Mouse (Mus musculus): Measurements from ENCODE around the gene Extl1.
"Not testable (repeated sequence)": the region's sequence is repeated elsewhere in the genome, so short reads cannot be mapped to it uniquely, and the experiment has no call there.

Extl1 gene

DNA sequence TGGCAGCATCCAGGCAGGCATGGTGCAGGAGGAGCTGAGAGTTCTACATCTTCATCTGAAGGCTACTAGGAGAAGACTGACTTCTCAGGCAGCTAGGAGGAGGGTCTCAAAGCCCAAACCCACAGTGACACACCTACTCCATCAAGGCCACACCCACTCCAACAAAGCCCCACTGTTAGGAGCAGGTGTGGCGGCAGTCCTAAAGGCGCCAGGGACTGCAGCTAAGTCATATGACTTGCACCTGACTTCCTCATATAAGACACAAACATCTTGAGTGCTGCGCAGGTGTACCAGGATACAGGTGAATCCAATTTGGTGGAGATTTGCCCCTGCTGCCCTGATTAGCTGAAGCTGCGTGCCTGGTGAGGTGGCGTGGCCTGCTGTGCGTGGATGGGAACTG is at the start of gene Extl1:
TSS of gene Extl1 (minus strand) at position 101 of the 400 bp plus-strand sequence.
- not testable (repeated sequence) for DNase-seq (ENCODE audit: low read depth, low spot score)

GRCm38 (mm10) chr4:134432686-134433360 is 49.2 kb upstream of the Extl1 start:
- no peak for DNase-seq (ENCODE audit: low read depth, low spot score)

GRCm38 (mm10) chr4:134430381-134431004 is 46.8 kb upstream of the Extl1 start:
- DNase-seq (ENCODE audit: low read depth, low spot score), result no peak

DNA sequence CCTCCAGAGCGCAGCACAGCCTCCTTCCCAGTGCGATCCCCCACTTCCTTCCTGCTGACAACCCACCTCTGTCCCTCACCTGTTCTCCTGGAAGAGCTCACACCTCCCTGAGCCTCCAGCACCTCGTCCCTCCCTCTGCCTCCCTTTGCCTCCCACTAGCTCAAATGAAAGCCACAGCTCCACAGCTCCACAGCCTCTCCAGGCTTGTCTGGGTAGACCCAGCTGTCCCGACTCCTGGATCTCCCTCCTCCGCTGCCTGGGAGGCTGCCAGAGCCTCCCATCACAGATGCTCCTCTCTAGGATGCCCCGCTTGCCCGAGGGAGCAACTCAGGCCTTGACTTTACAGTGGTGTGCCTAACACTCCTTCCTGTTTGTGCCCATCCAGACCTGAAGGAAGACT is 41.4 kb upstream of the Extl1 start:
- no peak for DNase-seq (ENCODE audit: low read depth, low spot score)

GRCm38 (mm10) chr4:134423949-134424348 is 40.3 kb upstream of the Extl1 start:
- DNase-seq (ENCODE audit: low read depth, low spot score), result no peak

DNA sequence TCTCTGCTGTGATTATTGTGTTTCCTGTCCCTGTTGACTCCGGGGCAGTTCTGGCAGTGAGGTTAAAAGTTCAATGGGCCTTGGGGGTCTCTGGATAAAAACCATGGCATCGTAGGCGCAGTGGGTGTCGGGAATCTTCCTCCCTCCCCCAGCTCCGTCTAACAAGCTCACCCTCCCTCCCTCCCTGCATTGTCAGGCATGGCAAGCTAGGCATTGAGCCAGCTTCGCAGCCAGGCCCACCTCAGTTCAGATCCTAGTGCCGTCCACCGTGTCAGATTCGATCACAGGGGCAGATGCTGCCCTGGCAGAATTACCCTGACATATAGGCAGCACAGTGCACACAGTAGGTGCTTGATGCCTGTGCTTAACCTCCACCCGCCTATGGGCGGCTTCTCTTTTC is 38.3 kb upstream of the Extl1 start:
- DNase-seq (ENCODE audit: low read depth, low spot score), result no peak

DNA sequence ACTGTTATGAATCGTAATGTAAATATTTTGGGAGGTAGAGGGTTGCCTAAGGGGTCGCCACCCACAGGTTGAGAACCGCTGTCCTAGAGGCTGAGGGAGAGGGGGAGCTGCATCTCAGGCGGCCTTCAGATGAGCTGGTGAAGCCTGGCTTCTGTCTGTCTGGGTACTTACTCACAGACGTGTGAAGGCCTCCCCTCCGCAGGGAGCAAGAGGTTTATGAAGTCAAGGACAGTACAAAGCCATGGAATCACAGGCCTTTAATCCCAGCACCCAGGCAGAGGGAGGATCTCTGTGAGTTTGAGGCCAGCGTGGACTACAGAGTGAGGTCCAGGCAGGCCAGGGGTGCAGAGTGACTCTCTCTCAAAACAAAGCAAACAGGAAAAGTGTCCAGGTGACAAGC is 33.5 kb upstream of the Extl1 start:
- DNase-seq (ENCODE audit: low read depth, low spot score), result no peak

GRCm38 (mm10) chr4:134416602-134417001 is 33.0 kb upstream of the Extl1 start:
- no peak for DNase-seq (ENCODE audit: low read depth, low spot score)

DNA sequence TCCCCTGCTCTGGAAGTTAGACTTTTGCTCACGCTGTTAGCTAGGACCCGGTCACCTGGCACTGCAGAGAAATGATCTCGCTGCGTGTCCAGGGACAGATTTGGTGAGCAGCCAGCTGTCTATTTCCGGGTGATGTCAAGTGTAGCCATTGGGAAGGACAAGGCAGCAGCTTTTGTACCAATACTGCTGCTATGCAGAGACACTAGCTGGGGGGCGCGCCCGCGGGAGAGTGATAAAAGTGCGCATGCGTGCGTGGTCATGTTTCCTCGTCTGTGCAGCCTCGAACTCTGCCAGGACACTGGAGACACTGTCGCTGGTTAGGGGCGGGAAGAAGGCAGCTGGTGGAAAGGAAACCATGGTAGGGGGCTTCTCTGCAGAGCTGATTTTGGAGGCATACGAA is 32.5 kb upstream of the Extl1 start:
- no peak for DNase-seq (ENCODE audit: low read depth, low spot score)

DNA sequence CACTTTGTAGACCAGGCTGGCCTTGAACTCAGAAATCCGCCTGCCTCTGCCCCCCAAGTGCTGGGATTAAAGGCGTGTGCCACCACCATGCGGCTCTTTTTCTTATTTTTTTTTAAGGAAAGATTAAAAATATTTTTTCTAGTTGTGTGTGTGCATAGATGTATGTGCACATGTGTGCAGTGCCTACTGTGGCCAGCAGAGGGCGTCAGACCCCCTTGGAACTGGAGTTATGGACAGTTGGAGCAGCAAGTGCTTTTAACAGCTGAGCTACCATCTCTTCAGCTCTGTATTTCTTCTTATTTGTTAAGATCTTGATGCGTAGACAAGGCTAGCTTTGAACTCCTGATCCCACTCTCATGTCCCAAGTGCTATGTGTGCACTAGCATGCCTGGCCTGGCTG is 25.6 kb upstream of the Extl1 start:
- DNase-seq (ENCODE audit: low read depth, low spot score), result peak; percentile 20

GRCm38 (mm10) chr4:134403721-134404120 is 20.1 kb upstream of the Extl1 start:
- no peak for DNase-seq (ENCODE audit: low read depth, low spot score)

- no peak for DNase-seq (ENCODE audit: low read depth, low spot score)
Observed at GRCm38 (mm10) chr4:134402571-134403262, 19.1 kb upstream of the Extl1 start.

- no peak for DNase-seq (ENCODE audit: low read depth, low spot score)
Observed at GRCm38 (mm10) chr4:134401856-134402570, 18.4 kb upstream of the Extl1 start.

- DNase-seq (ENCODE audit: low read depth, low spot score), result no peak
Observed at GRCm38 (mm10) chr4:134401181-134401661, 17.6 kb upstream of the Extl1 start.

GRCm38 (mm10) chr4:134400206-134400605 is 16.6 kb upstream of the Extl1 start:
- no peak for DNase-seq (ENCODE audit: low read depth, low spot score)

DNA sequence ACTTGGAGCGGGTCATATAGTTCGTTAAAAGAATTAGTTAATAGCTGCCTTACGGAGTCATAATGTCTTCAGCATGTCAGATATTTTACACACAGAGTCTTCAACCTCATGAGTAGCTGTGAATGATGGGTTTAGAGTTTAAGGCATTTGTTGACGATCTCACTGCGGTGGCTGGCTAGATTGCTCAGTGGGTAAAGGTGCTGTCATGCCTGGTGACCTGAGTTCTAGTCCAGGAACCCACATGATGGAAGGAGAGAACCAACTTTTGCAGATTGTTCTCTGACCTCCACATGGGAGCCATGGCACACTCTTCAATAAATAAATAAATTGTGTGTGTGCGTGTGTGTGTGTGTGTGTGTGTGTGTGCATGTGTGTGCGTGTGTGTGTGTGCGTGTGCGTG is 14.1 kb upstream of the Extl1 start:
- DNase-seq (ENCODE audit: low read depth, low spot score), result no peak

DNA sequence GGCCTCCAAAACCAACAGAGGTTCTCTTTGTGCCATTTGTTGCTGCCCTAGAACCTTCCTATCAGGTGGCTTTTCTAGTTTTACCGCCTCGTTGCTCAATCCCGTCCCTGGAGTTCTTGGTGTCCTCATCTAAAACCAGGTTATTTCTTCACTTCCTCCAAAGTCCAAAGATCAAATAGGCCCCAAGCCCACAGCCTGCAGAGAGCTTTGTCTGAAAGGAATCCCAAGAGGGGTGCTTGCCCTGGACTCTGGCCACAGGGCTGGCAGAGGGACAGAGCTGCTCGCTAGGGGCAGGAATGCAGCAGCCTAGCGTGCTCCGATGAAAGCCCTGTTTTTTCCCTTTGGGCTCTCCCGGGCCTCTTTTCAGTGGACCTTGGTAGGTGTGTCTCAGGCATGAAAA is 13.5 kb upstream of the Extl1 start:
- DNase-seq (ENCODE audit: low read depth, low spot score), result peak; percentile 54

- peak; percentile 99 for DNase-seq (ENCODE audit: low read depth, low spot score)
Observed at GRCm38 (mm10) chr4:134395977-134396825, 12.6 kb upstream of the Extl1 start, which contains the start of gene Pafah2. TSS of gene Pafah2 (plus strand) at chr4:134396320.

GRCm38 (mm10) chr4:134395142-134395541 is 11.5 kb upstream of the Extl1 start:
- no peak for DNase-seq (ENCODE audit: low read depth, low spot score)

GRCm38 (mm10) chr4:134393026-134393425 is 9.4 kb upstream of the Extl1 start:
- no peak for DNase-seq (ENCODE audit: low read depth, low spot score)

GRCm38 (mm10) chr4:134392595-134392994 is 8.9 kb upstream of the Extl1 start:
- DNase-seq (ENCODE audit: low read depth, low spot score), result no peak

Measured in 3T3-L1 (cell line).